In the genomic region with DNA sequence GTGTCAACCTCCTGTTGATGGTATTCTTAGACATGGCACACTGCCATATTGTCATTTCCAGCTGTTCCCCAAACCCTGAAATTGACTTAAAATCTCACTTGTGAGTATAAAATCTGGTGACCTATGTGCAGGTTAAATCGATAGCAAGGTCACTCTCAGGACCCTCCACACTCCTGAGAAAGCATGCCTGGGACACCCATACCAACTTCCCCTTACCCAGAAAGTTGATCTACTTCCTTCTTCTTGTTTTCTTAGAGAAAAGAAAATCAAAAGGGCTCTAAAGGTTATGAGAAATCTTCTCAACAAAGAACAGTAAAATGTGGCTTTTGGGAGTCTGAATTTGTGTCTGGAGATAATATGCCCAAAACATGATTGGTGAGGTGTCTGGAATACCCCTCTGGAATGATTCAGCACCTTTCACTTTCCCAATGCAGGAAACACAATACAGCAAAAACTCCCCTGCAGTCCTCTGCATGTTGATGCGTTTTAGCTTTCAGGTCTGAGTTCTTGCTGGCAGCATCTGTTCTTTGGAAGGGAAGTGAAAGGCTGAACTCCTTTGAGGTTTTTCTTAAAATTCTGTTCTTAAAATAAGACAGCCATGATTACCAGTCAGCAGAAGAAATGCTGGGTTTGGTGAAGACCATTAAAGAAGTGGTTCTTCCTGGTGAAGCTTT, we compare ENCODE assay signal across 22 mouse cellular contexts. TPM values are rescaled to one million over a fixed set of nuclear protein-coding genes. Genes with fewer than 3 reads are reported as not detected.
DNase-seq lines count a peak whose midpoint lies in the region; ATAC-seq and TF ChIP-seq lines count a peak whose summit lies in the region.
"Had no signal": no experiment of that assay in that cellular context is flagged by ENCODE, and none has a peak within 500 bp of the region (broad histone marks: within the 10 kb centered on the region; RNA-seq: fewer than 3 reads in every experiment).

No protein-coding gene starts in this region.

- peak overlapping the region; percentile 55 for H3K27ac ChIP-seq in layer of hippocampus, adult 2 months
- H3K27ac ChIP-seq in macrophage = peak overlapping the region; percentile 8; the same call in 1 of the 2 replicates
- no peak overlapping the region for H3K27ac ChIP-seq in forebrain, embryonic 16.5 days (ENCODE audit: low read length)
- H3K27ac ChIP-seq: embryonic facial prominence, embryonic 13.5 days; hindbrain, embryonic 12.5 days; midbrain, embryonic 13.5 days had no signal

- no peaks in the 10 kb centered on the region for H3K79me2 ChIP-seq in macrophage (ENCODE audit: inconsistent target)

- H3K27me3 ChIP-seq in forebrain, embryonic 16.5 days (replicated peaks; ENCODE audit: control insufficient read depth, insufficient read depth, low read length) = no peaks in the 10 kb centered on the region
- H3K27me3 ChIP-seq: embryonic facial prominence, embryonic 13.5 days; hindbrain, embryonic 12.5 days; midbrain, embryonic 13.5 days had no signal

- no peak overlapping the region for H3K4me2 ChIP-seq in forebrain, embryonic 16.5 days (ENCODE audit: low read length)
- H3K4me2 ChIP-seq: embryonic facial prominence, embryonic 13.5 days; hindbrain, embryonic 12.5 days; midbrain, embryonic 13.5 days had no signal

- no peaks in the 10 kb centered on the region for H3K36me3 ChIP-seq in macrophage (ENCODE audit: inconsistent target)
- no peaks in the 10 kb centered on the region for H3K36me3 ChIP-seq in forebrain, embryonic 16.5 days (ENCODE audit: control insufficient read depth, insufficient read depth)
- H3K36me3 ChIP-seq: embryonic facial prominence, embryonic 13.5 days; G1E; hindbrain, embryonic 12.5 days; midbrain, embryonic 13.5 days had no signal

- WGBS in macrophage (ENCODE audit: missing documents) = 0% methylated on average over 2 of the region's 2 CpGs
- WGBS in forebrain, embryonic 16.5 days = 82% methylated on average over 2 of the region's 2 CpGs

- no peak for ATAC-seq in forebrain, embryonic 16.5 days
- ATAC-seq: midbrain, embryonic 13.5 days had no signal

- peak in 1 of 2 experiments; percentile 15 for DNase-seq in layer of hippocampus, adult 2 months (ENCODE audit: low spot score in 2 of 2)
- no peak for DNase-seq in layer of hippocampus, adult 8-10 months (ENCODE audit: low spot score in 2 of 2)
- peak; percentile 22 to 53 for DNase-seq in spleen, postnatal 36 days (ENCODE audit: low spot score in 2 of 2)
- DNase-seq in spleen, adult 12 weeks (ENCODE audit: low spot score) = no peak
- no peak for DNase-seq in adrenal gland, adult 8-10 months
- no peak for DNase-seq in embryo, embryonic 10 days (ENCODE audit: low spot score)
- DNase-seq: cerebellum, adult 11-12 months; cerebellum, postnatal 36 days; gastrocnemius, postnatal 14 days; kidney, adult 9 months; kidney, postnatal 4 days; lung, postnatal 36 days; right cerebral cortex, adult 18-20 months; thymus, postnatal 36 days had no signal

- H3K4me3 ChIP-seq in layer of hippocampus, adult 2 months = no peak overlapping the region
- H3K4me3 ChIP-seq in macrophage (ENCODE audit: inconsistent target) = no peak overlapping the region
- no peak overlapping the region for H3K4me3 ChIP-seq in forebrain, embryonic 16.5 days (replicated peaks; ENCODE audit: low read length)
- H3K4me3 ChIP-seq: embryonic facial prominence, embryonic 13.5 days; hindbrain, embryonic 12.5 days; midbrain, embryonic 13.5 days; myocyte had no signal

- no peak overlapping the region for H3K9ac ChIP-seq in forebrain, embryonic 16.5 days (replicated peaks; ENCODE audit: low read depth, low read length)
- H3K9ac ChIP-seq: embryonic facial prominence, embryonic 13.5 days; hindbrain, embryonic 12.5 days; midbrain, embryonic 13.5 days had no signal

- no peak for TF ChIP-seq CTCF in layer of hippocampus, adult 2 months (conservative IDR thresholded peaks at IDR 0.05)

- H3K4me1 ChIP-seq in forebrain, embryonic 16.5 days (replicated peaks; ENCODE audit: control insufficient read depth, insufficient read depth, low read length) = peaks cover 2% of the 10 kb centered on the region; the same call in 1 of the 2 replicates
- H3K4me1 ChIP-seq: embryonic facial prominence, embryonic 13.5 days; hindbrain, embryonic 12.5 days; midbrain, embryonic 13.5 days had no signal

- no peaks in the 10 kb centered on the region for H3K9me3 ChIP-seq in forebrain, embryonic 16.5 days (ENCODE audit: control insufficient read depth, low read length)
- H3K9me3 ChIP-seq: embryonic facial prominence, embryonic 13.5 days; G1E; hindbrain, embryonic 12.5 days; midbrain, embryonic 13.5 days had no signal

RNA-seq across cellular contexts. Expression of gene Adtrp, which starts 59.5 kb away (rescaled TPM):
- not detected for total RNA-seq in layer of hippocampus, adult 2 months (2021)
- under 1 TPM in 2 of 4 experiments, not detected in 2; 0.82 to 0.87 TPM for total RNA-seq in layer of hippocampus, adult 8-10 months (2022)
- not detected for total RNA-seq in macrophage (2018; cell fraction: chromatin; rRNA removed)
- under 1 TPM in 2 of 26 experiments, not detected in 24; 0.15 to 0.31 TPM for total RNA-seq in macrophage (2018; cell fraction: cytosol; rRNA removed)
- total RNA-seq in macrophage (2018; cell fraction: nucleus; rRNA removed) = not detected
- polyA plus RNA-seq in macrophage (2018) = 0.57 TPM in 1 of 3 replicates, not detected in the others
- not detected in 2 replicates for polyA plus RNA-seq in forebrain, embryonic 16.5 days (2015; fragmentation: Nextera tagmentation; extraction: Ambion mirVana)
- total RNA-seq in adrenal gland, adult 8-10 months (2022) = 10 to 100 TPM in 2 of 4 experiments, 1 to 10 TPM in 1, under 1 TPM in 1; 0.68 to 28.4 (median 15.2) TPM
- total RNA-seq: G1E had no signal
- polyA plus RNA-seq: C2C12; G1E; midbrain, embryonic 13.5 days; myocyte had no signal

Comparison
In these comparisons a context has a peak if more than half of its experiments do, and no peak if none do; other contexts are left out.
1. DNase-seq: peak in spleen, postnatal 36 days (2 of 2); none in layer of hippocampus, adult 8-10 months (0 of 2), spleen, adult 12 weeks (single experiment), adrenal gland, adult 8-10 months (single experiment) and embryo, embryonic 10 days (single experiment).